Mouse (Mus musculus): Measurements from ENCODE around the gene Vps41. TPM values are rescaled to one million over a fixed set of nuclear protein-coding genes. Genes with fewer than 3 reads are reported as not detected.

The Vps41 gene
- 30.2 and 30.9 TPM in 2 replicates for polyA plus RNA-seq (2016; fragmentation: Nextera tagmentation; extraction: Ambion mirVana)

DNA sequence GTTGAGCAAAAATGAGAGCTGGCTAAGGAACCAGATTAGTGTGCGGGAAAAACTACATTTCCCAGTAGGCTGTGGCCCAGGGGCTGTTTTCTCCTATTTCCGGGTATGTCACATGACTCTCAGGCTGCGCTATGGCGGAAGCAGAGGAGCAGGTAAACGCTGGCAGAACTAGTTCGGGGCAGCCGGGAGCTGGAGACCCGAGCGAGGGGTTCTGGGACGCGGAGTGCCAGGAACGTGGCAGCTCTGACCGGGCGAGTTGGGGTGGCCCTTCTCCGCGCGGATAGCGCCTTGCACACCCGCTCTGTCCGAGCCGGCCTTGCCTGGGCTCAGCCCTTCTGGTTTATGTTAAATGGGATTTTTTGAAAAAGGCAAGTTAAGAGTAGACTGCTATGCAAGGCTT, at the start of gene Vps41:
TSS of gene Vps41 (plus strand) at position 102 of the 400 bp plus-strand sequence.
- H3K27ac ChIP-seq: peak within 1 kb of the TSS; percentile 51; the same call in 1 of the 2 replicates
- ATAC-seq: peak; percentile 99
- H3K4me2 ChIP-seq: peak within 1 kb of the TSS; percentile 65
- H3K27me3 ChIP-seq (replicated peaks): no peaks in the 10 kb centered on the region
- WGBS (ENCODE audit: insufficient replicate concordance): 0% methylated on average over 21 of the region's 21 CpGs
- H3K9me3 ChIP-seq (replicated peaks): no peaks in the 10 kb centered on the region
- peaks cover 10% of the 10 kb centered on the region for H3K4me1 ChIP-seq
- H3K9ac ChIP-seq: peak within 1 kb of the TSS; percentile 86
- H3K4me3 ChIP-seq: peak within 1 kb of the TSS; percentile 84
- no peaks in the 10 kb centered on the region for H3K36me3 ChIP-seq

DNA sequence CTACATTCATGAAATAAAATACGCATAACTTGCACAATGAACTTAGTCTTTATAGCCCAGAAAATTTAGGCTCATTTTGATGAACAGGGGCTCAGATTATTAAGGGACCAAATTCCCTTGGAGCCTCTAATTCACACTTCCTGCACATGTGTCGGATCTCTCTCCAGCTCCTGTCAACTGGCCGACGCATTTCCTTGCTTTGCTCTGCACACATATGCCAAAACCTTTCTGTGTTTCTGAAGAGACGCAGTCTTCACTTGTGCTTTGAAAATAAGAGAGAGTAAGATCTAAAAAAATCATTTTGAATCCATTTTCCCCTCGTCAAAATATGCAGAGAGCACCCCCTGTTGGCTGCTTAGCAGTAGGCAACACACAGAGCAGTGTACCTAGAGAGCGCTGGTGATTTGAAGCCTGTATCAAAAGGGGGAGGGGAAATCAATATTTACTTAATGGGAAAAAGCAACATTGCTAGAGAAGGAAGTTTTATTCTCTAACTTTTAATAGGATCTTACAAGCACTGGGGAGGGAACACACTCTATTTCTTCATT, 18.5 kb upstream of the Vps41 start:
- no peak for ATAC-seq
- no peaks in the 10 kb centered on the region for H3K36me3 ChIP-seq
- WGBS (ENCODE audit: insufficient replicate concordance): 44% methylated on average over 7 of the region's 7 CpGs
- no peaks in the 10 kb centered on the region for H3K27me3 ChIP-seq (replicated peaks)
- H3K4me1 ChIP-seq: no peaks in the 10 kb centered on the region
- H3K4me2 ChIP-seq: no peak overlapping the region
- H3K9ac ChIP-seq: no peak overlapping the region
- no peaks in the 10 kb centered on the region for H3K9me3 ChIP-seq (replicated peaks)
- no peak overlapping the region for H3K27ac ChIP-seq
- no peak overlapping the region for H3K4me3 ChIP-seq

DNA sequence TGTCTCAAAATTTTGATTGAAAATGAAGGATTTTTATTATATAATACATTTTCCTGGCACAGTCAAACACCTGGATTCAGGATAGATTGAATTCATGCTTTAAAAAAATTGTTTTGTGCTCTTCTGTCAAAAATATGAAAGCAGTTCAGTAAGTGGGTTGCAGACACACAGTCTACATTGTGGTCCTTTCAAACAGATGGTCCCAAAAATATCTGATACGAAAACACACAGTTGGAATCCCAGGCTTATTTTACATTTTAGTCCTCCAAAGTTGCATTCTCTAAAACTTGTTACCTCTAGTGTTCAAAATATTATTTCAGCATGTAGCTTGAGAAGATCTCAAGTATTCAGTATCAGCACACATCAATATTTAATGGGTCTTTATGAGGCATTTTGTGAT, 5.4 kb upstream of the Vps41 start:
- no peak overlapping the region for H3K9ac ChIP-seq
- H3K9me3 ChIP-seq (replicated peaks): no peaks in the 10 kb centered on the region
- WGBS (ENCODE audit: insufficient replicate concordance): 61% methylated on average over 1 of the region's 1 CpGs
- no peak overlapping the region for H3K27ac ChIP-seq
- H3K4me2 ChIP-seq: no peak overlapping the region
- no peaks in the 10 kb centered on the region for H3K4me1 ChIP-seq
- no peak overlapping the region for H3K4me3 ChIP-seq
- no peaks in the 10 kb centered on the region for H3K27me3 ChIP-seq (replicated peaks)
- no peaks in the 10 kb centered on the region for H3K36me3 ChIP-seq
- no peak for ATAC-seq

DNA sequence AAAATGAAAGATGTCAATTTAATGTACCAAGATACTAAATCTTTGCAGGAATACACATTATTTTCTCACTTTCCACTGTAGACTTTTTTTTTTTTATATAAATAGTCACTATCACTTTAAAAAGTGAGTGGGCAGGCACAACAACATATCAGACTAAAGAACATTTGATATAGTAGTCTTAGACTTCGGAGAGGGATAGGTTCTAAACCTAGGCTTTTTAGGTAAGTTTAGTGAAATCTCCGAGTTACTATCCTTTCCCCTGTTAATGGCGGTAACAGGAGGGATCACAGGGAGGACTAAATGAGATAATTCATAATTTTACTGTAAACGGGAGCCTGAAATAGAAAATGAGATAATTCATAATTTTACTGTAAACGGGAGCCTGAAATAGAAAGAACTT, 379 bp upstream of the Vps41 start:
- 0 out of 2 replicates have a peak, but pooled peaks have one; percentile 6 for ATAC-seq
- H3K27me3 ChIP-seq (replicated peaks): no peaks in the 10 kb centered on the region
- peak overlapping the region; percentile 65 for H3K4me2 ChIP-seq

DNA sequence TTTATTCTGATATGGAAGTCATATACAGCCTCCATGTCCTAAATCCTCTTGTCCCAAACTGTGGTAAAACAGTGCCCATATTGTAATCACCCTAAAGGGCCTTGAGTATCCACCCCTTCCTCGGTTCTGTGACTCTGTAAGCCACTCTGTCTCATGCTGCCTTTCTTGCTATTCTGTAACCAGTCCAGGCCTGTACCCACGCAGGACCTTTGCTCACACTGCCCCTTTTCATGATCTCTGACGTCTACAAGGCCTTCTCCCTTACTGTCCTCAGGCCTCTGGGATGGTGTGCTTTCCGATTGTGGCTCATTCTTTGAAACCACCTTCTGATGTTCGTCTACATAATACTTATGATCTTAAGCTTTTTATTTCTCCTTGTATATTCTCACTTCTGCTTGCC, 1.4 kb downstream of the Vps41 start:
- Histone ChIP-seq H3K4me3 (no peak overlapping the region), H3K27me3 (replicated peaks) (no peaks in the 10 kb centered on the region), H3K27ac (no peak overlapping the region), H3K9ac (no peak overlapping the region), H3K4me2 (0 out of 2 replicates have a peak overlapping the region, but pooled peaks have one; percentile 65), H3K4me1 (peaks cover 10% of the 10 kb centered on the region), H3K9me3 (replicated peaks) (no peaks in the 10 kb centered on the region), H3K36me3 (peaks cover 7% of the 10 kb centered on the region)
- WGBS (ENCODE audit: insufficient replicate concordance): 73% methylated on average over 5 of the region's 5 CpGs
- no peak for ATAC-seq

More for the DNA sequence above, 379 bp upstream of the Vps41 start:
- peaks cover 10% of the 10 kb centered on the region for H3K4me1 ChIP-seq
- H3K36me3 ChIP-seq: no peaks in the 10 kb centered on the region
- 35% methylated on average over 5 of the region's 5 CpGs for WGBS (ENCODE audit: insufficient replicate concordance)
- peak overlapping the region; percentile 84; the same call in 1 of the 2 replicates for H3K4me3 ChIP-seq
- H3K27ac ChIP-seq: no peak overlapping the region
- no peak overlapping the region for H3K9ac ChIP-seq
- H3K9me3 ChIP-seq (replicated peaks): no peaks in the 10 kb centered on the region

DNA sequence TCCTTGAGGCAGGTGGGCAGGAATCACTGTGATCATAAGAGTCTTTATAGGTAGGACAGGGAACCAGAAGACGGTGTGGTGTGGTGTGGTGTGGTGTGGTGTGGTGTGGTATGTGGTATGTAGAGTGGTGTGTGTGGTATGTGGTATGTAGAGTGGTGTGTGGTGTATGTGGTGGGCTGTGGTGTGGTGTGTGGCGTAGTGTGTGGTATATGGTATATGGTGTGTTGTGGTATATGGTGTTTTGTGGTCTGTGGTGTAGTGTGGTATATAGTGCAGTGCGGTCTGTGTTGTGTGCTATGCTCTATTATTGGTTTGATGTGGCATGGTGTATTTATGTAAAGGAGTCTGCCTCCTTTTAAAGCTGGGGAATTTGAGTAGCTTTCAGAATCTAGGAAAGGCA, 13.6 kb downstream of the Vps41 start:
- no peaks in the 10 kb centered on the region for H3K27me3 ChIP-seq (replicated peaks)
- H3K4me3 ChIP-seq: no peak overlapping the region
- H3K9ac ChIP-seq: no peak overlapping the region
- no peaks in the 10 kb centered on the region for H3K9me3 ChIP-seq (replicated peaks)
- no peaks in the 10 kb centered on the region for H3K4me1 ChIP-seq
- no peak overlapping the region for H3K27ac ChIP-seq
- WGBS (ENCODE audit: insufficient replicate concordance): 83% methylated on average over 3 of the region's 3 CpGs
- H3K4me2 ChIP-seq: no peak overlapping the region
- no peak for ATAC-seq
- peaks cover 24% of the 10 kb centered on the region for H3K36me3 ChIP-seq

DNA sequence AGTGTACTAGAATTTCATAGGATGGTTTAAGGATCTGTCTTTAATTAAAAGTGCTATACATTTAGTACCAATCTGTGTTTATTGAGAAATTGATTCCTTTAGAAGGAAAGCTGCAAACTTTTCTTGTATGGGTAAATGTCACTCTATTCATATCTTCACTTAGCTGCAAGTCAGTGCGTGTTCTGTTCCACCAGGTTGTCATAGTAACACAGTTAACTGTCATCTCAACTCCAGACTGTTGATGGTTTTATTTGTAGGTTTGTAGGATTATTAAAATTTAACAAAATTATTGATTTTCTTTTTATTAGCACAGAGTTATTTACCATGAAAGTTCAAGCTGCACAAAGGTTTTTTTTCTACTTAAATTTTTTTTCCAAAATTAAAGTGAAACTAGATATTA, 19.5 kb downstream of the Vps41 start:
- no peak for ATAC-seq
- Histone ChIP-seq H3K9ac (no peak overlapping the region), H3K4me2 (no peak overlapping the region), H3K27ac (no peak overlapping the region), H3K36me3 (peaks cover 24% of the 10 kb centered on the region), H3K4me3 (no peak overlapping the region), H3K27me3 (replicated peaks) (no peaks in the 10 kb centered on the region), H3K4me1 (no peaks in the 10 kb centered on the region), H3K9me3 (replicated peaks) (0 out of 2 replicates have a peak, but pooled peaks cover 5% of the 10 kb centered on the region)
- 56% methylated on average over 1 of the region's 1 CpGs for WGBS (ENCODE audit: insufficient replicate concordance)

DNA sequence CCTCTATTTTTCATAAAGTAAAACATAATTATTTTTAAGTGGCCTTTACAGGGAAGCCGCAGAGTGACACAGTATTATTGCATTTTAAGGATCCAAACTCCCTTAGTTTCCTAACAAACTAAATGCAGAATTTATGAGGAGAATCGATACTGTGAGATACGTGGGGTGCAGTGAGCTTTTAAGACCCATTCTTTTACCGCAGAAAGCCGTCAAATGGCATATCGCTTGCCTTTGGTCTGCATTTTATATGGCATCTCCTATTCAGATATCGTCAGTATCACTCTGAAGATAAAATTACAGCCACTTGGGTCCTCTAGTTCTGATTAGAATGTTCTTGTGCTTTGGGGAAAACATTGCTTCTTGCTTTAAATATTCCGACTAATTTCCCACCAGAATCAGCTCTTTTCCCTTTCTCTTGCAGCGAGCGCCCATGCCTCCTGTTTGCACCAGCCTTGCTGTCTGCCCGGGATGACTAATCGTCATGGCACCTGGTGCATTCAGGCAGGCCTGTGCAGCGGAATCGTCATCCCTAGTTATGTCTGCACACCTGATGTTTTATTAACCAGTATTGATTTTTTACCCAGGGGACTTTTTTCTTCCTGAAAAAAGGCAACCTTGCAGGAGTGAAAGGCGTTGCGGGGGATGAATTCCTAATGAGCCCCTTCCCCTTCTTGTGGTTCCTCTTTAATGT, 26.6 kb downstream of the Vps41 start:
- Histone ChIP-seq H3K9me3 (replicated peaks) (0 out of 2 replicates have a peak, but pooled peaks cover 5% of the 10 kb centered on the region), H3K9ac (no peak overlapping the region), H3K27me3 (replicated peaks) (no peaks in the 10 kb centered on the region), H3K4me1 (no peaks in the 10 kb centered on the region), H3K4me2 (no peak overlapping the region), H3K36me3 (peaks cover 29% of the 10 kb centered on the region), H3K4me3 (no peak overlapping the region), H3K27ac (no peak overlapping the region)
- no peak for ATAC-seq
- 79% methylated on average over 16 of the region's 16 CpGs for WGBS (ENCODE audit: insufficient replicate concordance)

DNA sequence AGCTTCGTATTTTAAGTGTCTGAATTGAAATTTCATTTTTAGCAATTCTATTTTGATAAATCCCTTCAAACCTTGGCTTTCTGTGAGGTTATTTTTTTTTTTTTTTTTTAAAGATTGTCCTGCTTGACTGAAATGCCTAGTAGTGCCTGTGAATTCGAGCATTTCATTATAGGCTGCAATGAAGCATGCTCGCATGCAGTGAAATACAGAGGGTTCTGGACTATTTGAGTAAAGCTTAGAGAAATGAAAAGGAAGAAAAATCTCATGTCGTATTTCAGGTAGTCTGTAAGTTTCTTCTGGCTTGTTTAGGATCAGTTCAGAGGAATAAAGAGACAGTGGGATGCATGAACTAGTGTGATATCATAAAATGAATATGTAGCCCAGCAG, 27.2 kb downstream of the Vps41 start:
- H3K4me2 ChIP-seq: no peak overlapping the region
- no peak overlapping the region for H3K27ac ChIP-seq
- no peak overlapping the region for H3K9ac ChIP-seq
- H3K4me3 ChIP-seq: no peak overlapping the region
- no peaks in the 10 kb centered on the region for H3K27me3 ChIP-seq (replicated peaks)
- WGBS (ENCODE audit: insufficient replicate concordance): 71% methylated on average over 4 of the region's 4 CpGs
- 0 out of 2 replicates have a peak, but pooled peaks cover 5% of the 10 kb centered on the region for H3K9me3 ChIP-seq (replicated peaks)
- peaks cover 28% of the 10 kb centered on the region for H3K36me3 ChIP-seq
- no peaks in the 10 kb centered on the region for H3K4me1 ChIP-seq
- no peak for ATAC-seq

DNA sequence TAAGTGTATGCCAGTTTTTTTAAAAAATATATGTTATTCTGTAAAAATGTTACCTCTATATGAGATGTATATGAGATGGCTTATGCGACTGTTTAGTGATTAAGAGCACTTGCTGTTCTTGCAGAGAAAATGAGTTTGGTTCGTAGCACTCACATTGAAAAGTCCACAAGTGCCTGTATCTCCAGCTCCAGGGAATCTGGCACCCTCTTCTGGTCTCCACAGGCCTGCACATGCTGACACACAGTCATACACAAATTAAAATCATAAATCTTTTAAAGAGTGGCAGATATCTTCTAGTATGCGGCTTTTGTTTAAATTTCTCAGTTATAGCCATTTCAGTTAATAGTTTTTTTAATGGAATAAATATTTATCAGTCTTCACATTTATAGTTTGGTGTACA, 40.9 kb downstream of the Vps41 start:
- WGBS (ENCODE audit: insufficient replicate concordance): 71% methylated on average over 3 of the region's 3 CpGs

DNA sequence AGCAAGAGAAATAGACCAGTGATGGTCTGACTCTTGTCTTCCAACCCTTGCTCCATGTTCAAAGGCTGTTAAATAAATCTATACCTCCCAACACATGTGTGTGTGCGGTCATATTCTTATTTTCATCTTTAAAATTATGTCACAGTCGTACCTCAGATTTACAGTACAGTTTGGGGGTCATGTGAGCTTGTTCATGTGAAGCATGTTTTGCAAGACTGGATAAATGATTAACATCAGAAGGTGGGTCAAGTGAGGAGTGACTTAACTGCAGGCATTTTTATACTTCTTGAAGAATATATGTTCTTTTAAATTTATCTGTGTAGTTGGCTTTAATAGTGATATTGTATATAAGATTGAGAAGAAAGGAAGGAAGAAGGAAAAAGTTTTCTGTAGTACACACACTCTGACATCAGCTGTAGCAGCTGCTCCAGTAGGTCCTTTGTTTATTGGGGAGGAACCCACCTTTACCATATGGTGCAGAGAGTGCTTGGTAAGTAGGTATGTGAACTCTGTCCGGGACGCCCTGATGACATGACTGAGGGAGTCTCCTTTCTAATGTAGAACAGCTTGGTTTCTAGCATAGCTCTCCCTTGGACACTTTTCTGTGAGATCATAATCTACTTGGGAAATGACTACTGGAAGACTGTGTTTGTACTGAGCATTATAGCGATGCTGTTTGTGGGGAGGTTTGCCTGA, 42.4 kb downstream of the Vps41 start:
- no peaks in the 10 kb centered on the region for H3K27me3 ChIP-seq (replicated peaks)
- H3K36me3 ChIP-seq: no peaks in the 10 kb centered on the region
- H3K4me3 ChIP-seq: no peak overlapping the region
- H3K9ac ChIP-seq: no peak overlapping the region
- no peaks in the 10 kb centered on the region for H3K4me1 ChIP-seq
- H3K4me2 ChIP-seq: no peak overlapping the region
- ATAC-seq: no peak
- 83% methylated on average over 5 of the region's 5 CpGs for WGBS (ENCODE audit: insufficient replicate concordance)
- no peak overlapping the region for H3K27ac ChIP-seq
- H3K9me3 ChIP-seq (replicated peaks): no peaks in the 10 kb centered on the region

More for the DNA sequence above, 40.9 kb downstream of the Vps41 start:
- Histone ChIP-seq H3K36me3 (no peaks in the 10 kb centered on the region), H3K27ac (no peak overlapping the region), H3K4me1 (no peaks in the 10 kb centered on the region), H3K27me3 (replicated peaks) (no peaks in the 10 kb centered on the region), H3K9ac (no peak overlapping the region), H3K9me3 (replicated peaks) (no peaks in the 10 kb centered on the region), H3K4me3 (no peak overlapping the region), H3K4me2 (no peak overlapping the region)
- ATAC-seq: no peak

DNA sequence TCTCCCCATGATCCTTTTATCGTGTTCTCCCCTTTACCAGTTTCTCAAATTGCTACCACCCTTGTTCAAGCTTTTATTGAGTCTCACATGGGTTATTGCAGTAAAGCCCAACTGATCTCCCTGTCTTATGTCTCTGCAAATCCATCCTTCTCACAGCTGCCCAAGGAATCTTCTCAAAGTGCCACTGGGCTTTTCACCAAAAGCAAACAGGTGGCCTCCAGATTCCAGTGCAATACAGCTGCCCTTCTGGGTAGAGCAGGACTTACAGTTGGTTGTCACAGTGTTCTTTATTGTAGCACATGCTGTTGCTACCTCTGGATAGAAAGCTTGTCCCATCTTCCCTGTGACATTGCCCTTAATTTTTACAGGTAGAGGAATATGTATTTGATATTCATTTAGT, 44.4 kb downstream of the Vps41 start:
- no peaks in the 10 kb centered on the region for H3K4me1 ChIP-seq
- H3K27me3 ChIP-seq (replicated peaks): no peaks in the 10 kb centered on the region
- H3K36me3 ChIP-seq: no peaks in the 10 kb centered on the region
- H3K9ac ChIP-seq: no peak overlapping the region
- no peak overlapping the region for H3K4me3 ChIP-seq
- ATAC-seq: no peak
- no peak overlapping the region for H3K27ac ChIP-seq
- 75% methylated on average over 1 of the region's 1 CpGs for WGBS (ENCODE audit: insufficient replicate concordance)
- no peaks in the 10 kb centered on the region for H3K9me3 ChIP-seq (replicated peaks)
- no peak overlapping the region for H3K4me2 ChIP-seq

Measured in liver, embryonic 12.5 days (tissue).